Mouse (Mus musculus): ENCODE data around the gene Slc24a3. TPM values are rescaled to one million over a fixed set of nuclear protein-coding genes. Genes with fewer than 3 reads are reported as not detected.
A peak's percentile ranks its signal among the peaks of the same experiment; 100 is the strongest.

The Slc24a3 gene
- polyA plus RNA-seq (2017; shearing (Covaris generic)) = 1 to 10 TPM in 1 of 2 experiments, under 1 TPM in 1; 0.90 to 1.1 TPM

DNA sequence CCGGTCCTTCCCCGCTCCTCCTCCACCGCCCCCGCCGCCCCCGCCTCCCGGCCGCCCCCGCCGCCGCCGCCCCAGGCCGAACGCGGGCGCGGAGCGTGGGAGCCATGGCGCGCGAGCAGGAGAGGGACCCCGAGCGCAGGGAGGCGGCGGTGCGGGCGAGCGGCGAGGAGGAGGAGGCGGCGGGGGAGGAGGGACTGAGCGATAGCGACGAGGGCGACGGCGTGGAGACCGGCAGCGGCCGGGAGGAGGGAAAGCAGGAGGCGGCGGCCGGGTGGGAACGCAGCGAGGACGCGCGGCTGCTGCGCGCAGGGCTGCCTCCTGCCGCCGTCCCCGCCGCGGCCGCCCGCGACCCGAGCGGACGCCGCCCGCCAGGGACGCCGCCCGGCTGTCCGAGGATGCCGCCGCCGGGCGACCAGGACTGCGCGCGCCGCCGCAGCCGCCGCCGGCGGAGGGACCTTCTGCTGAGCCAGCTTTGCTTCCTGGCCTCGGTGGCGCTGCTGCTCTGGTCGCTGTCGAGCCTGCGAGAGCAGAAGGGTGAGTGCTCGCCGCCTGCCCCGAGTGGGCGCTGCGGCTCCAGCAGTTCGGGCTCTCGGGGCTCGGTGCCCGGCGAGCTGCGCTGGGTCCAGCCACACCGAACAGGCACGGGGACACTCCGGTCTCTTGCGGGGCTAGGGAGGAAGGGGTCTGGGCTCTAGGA lies at the start of gene Slc24a3:
TSS of gene Slc24a3 (plus strand) at position 91 of the 697 bp plus-strand sequence.
- peak; percentile 74 for ATAC-seq

DNA sequence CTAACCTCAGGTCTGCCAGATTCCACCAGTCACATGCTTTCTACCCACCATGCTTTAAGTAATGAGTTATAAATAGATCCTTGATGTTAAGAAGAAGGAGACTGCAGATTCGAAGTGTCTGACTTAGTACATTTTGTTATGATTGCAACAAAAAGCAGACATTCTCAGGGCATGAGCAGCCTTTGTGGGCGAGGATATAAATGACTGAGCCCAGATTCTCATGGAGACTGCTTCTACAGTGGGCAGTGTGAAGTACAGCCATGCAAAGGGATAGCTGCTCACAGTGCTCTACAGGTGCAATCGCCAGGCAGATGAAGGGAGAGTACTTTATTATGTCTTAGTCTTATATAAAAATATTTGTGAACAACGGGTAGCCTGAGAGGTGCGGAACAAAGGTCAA lies 49.8 kb upstream of the Slc24a3 start:
- no peak for ATAC-seq

DNA sequence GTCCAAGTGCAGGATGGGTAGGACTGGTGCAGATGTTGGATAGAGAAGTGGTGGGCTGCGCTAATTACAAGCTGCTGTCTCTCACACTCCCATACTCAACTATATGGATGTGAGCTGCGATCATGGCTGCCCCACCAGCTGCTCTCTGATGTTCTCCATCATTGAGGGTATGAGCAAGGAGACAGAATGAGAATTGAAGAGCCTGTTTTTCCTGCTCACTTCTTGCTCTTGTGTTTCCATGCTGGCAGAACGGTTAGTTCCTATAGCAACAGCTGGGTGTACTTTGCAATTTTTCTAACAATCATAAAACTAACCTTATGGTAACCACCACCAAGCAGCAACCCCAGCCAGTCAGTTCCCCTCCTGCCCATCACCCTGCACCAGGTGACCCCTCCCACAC lies 39.8 kb upstream of the Slc24a3 start:
- no peak for ATAC-seq

DNA sequence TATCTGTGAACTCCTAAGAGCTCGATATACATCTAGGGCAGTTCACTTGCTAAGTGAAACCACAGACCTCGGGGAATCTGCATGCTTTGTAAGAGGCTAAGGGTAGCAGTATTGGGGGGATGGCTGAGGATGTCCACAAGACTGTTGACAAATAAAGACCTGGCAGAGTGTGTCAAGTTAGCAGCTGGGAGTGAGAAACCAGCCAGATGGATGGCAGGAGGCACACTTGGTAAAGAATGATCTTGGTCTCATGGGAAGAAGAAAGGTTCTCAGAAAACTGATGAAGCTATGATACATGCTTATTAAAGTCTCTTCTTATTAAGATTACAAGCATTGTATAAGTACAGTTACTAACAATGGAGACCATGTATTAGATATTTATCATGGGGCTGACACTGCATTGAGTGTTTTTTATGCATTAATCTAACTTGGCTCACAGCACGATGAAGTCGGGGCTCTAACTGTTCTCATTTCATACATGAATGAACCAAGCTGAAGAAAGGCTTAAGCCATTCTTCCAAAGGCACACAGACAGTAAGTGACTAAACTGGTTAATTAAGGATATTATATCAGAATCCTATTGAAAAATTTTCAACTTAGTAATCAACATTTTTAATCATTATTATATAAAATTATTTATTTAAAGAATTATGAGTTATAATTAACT lies 30.8 kb upstream of the Slc24a3 start:
- ATAC-seq = no peak

DNA sequence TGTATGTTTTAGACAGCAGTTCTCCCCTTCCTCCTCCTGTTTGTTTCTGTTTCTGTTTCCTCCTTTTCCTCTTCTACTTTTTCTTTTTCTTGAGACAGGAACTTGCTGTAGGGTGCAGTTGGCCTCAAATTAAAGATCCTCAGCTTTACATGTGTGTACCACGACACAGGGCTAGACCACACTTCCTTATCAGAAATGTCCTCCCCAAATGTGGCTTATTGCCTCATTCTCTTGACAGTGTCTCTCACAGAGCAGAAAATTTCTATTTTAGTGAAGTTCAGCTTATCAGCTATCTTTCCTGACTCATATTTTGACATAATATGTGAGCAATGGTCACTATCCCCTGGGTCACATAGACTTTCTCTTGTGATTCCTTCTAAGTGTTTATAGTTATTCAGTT lies 17.1 kb upstream of the Slc24a3 start:
- no peak for ATAC-seq

DNA sequence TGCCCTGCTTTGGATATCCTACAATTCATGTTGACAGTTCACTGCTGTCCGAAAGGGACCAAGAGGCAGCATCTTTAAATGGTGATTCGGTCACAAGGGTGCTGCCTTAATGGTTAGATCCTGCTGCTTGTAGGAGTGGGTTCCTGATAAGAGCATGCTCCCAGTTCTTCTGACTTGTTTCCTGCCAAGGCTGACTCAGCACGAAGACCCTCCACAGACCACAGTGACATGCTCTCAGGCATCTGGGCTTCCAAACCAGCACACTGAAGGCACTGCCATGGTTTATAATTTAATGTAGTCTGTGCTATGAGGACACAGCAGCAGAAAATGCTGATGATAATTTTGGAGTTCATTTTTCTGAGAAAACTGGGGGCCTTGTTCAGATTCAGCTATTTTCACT lies 16.7 kb upstream of the Slc24a3 start:
- no peak for ATAC-seq

DNA sequence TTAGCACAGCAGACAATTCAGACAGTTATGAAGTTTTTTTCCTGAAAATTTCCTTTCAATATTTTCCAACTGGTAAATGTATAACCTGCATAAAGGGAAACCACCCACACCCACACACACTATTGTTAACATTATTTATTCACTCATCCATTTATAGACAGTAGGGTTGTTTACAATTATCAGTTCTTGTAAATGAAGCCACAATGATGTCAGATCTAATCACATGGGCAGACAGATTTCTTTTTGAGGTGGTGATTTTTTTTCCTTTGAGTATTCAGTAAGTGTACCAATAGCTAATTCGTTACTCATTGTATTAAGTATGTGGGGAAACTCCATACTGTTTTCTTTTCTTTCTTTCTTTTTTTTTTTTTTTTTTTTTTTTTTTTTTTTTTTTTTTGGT lies 15.3 kb upstream of the Slc24a3 start:
- ATAC-seq = peak; percentile 84

DNA sequence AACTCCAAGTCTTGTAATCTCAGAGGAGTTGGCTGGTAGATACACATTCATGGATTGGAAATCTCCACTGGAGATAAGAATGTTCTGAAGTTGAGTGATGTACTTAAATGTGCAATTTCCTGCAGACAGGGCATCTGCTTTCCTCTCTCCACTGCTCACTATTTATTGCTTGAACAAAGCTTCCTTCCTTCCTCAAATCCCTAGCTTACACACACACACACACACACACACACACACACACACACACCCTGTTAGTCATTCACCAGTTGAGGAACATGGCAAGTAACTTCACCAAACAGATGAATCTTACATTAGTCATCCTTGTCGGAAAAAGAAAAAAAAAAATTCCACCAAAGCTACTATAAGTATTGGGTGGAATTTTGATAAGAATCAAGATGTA lies 8.6 kb upstream of the Slc24a3 start:
- ATAC-seq = no peak

DNA sequence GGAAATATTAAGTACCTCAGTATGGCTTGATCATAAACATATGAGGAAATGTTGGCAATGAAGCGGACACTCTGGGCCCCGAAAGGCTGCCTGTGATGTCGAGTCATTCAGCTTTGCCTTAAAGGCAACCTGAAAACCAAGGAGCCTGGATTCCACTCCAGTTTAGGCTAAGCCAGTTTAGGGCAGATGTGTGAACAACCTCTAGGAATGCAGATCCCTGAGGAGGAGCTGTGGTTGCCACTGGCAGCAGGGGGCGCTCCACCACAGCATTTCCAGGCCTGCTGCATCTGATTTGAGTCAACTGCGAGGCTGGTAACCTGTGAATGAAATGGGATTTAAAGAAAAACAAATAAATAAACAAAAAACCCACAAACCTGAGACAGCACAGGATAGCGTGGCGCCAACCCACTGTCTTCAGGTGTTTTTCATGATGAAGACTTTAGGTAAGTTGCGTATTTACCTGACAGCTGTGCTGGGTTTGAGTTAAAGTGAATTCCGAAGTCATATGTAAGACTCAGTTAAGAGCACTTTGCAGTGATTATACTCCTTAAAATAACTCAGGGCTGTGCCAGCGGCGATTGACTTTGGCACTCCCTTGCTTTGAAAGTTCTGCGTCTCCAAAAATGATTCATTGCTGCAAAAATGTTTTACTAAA lies 6.4 kb upstream of the Slc24a3 start:
- peak; percentile 72 for ATAC-seq

DNA sequence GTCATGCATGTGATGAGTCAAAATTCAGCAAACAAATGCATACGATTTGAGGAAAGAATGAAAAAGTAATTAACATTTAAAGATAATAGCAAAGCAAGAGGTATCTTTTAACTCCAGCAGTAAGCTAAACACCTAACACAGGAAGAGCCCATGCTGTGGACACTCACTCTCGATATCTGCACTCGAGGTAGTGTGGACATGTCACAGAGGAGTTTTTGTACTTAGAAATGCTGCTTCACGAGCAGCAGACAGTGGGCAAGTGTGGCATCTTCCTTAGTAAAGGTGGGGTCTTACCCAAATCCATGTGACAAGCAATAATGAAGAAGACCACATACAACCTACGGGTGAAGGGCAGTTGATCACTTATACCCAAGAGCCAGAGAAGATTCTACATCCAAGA lies 3.5 kb upstream of the Slc24a3 start:
- ATAC-seq = no peak

DNA sequence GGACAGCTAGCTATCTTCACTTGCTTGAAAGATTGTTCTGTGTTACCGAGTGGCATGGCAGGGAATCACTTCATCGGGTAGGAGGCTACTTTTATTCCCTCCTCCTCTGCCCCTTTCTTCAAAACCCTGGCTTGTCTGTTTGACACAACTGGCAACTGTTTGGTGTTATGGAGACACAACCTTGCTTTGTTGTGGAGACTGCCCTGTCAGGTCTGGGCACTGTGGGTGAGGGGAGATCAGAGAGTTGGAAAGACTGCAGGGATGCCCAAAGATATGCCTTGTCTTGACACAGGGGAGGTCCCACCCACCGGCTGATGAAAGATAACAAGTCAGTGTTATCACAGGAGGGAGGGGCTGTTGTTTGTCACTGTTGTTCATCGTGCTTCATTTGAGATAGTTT lies 3.0 kb upstream of the Slc24a3 start:
- no peak for ATAC-seq

DNA sequence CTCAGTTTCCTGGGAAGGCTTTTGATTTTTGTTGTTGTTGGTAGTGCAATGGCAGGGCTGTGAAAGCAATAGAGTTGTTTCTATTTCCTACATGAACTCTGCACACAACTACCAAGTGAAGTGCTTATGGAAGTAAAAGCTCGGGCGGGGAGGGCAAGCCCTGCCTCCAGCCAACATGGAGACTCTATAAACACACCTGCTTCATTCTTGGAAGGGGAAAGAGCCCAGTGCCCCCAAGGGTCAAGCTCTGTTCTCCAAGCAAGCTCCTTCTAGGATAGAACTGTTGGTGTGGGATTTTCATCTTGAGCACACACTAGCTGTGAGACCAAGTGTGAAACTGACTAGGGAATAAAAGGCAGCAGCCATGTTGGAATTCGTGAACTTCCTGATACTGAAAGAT lies 2.5 kb upstream of the Slc24a3 start:
- ATAC-seq = no peak

DNA sequence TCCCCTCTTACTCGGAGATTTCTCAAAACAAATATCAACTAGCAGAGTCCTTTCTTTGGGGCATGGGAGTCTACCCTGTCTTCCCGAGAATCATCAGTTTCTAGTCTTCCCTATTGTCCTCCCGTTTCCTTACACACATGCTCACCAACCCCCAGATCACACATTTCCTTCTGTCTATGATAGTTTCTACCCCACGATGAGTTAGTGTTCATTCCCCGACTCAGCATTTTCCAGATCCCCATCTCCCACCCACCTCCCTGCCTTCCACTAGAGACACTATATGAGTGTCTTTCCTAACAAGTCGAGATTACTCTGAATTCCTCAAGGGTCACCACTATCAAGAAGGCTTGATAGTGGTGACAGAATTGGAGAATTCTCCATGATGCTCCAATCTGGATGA lies 1.7 kb upstream of the Slc24a3 start:
- no peak for ATAC-seq

DNA sequence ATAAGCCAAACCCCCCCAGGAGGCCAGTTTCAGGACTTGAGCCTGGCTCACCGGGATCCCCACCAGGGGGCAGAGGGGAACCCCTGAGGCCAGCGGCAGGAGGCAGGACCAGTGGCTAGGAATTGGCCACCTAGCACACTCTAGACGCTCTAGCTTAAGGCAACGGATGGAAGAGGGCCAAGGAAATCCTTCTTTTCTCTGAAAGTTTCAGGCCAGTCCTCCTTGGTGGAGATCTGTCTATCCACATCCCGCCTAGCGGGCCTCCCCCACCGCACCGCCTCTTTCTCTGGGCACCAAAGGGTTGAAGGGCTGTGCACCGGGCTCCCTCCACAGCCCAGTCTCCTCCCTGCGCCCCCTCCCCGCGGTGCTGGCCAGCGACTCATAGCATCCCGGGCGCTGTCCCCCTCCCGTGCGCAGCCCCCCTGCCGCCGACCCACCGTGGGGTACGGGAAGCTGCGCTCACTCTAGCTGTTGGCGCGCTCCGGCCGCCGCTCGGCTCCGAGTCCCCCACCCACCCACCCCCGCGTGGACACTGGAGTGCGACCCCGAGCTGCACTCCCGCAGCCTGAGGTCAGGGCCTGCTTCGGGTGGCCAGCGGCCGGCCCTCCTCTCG lies 397 bp upstream of the Slc24a3 start:
- peak; percentile 38 for ATAC-seq

DNA sequence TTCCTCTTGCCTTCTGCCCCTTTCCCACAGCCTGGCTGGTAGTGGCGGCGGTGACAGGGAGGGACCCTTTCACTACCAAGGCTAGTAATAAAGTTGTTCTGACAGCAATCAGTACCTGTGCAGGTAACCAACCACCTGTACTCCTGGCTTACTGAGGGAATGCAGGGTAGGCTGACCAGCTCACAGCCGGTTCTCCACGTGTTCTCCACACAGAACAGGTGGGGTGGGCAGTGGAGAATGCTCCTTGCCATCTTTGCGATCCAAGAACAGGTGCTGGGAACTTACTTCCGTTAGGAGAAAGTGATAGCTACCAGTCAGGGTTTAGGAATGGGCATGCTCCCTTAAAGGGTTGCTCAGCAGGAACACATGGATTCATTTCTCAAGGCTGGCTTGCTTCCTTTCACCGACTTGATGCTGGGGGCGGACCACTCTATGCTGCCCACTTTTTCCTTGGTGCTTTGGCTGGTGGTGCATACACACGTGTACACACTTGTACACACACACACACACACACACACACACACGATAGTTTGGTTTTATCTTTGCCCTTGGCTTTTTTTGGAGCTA lies 934 bp downstream of the Slc24a3 start:
- peak; percentile 16 for ATAC-seq

DNA sequence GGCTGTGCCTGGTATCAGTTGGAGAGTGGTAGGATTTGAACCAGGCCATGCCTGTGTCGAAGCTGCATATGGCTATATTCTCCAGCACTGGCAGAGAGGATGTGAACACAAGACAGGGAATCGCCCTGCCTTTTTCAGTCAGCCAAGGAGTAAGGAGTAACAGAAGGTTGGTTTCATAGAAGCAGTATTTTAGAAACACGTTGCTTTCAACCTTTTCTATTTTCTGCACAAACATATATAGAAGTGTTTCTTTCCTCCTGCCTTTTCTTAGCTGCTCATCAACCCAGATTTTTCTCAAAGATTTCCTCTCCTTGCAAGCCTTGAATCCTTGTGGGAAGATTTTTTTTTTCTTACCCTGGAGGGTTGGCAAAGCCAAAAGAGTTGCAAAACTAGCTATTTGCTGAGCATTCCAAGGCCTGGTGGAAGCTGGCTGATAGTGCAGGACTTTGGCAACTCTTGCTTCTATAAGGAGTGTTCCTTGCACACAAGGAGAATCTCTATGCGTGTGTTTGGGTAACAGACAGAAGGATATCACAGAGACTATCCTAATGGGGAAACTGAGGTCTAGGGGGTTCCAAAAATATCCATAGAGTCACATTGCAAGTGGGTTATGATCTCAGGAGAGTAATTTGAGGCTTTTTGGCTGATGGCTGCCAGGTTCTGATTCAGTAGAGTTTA lies 5.6 kb downstream of the Slc24a3 start:
- ATAC-seq = no peak

DNA sequence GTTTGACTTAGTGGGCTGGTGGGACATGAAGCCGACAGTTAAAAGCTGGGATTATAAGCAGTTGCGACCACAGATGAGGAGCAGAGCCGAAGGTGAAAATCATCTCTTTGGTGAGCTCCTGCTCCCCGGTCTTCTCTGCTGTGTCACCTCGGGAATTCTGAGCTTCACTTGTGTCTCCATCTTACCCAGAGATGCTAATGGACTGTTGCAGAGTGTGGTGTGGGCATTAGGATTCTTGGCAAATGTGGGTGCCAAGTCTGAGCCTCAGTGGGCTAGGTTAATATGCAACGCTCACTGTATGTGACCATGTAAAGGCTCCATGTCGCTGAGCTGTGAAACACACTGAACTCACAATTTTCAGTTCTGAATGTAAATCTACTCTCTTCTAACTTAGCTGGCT lies 7.5 kb downstream of the Slc24a3 start:
- ATAC-seq = no peak

DNA sequence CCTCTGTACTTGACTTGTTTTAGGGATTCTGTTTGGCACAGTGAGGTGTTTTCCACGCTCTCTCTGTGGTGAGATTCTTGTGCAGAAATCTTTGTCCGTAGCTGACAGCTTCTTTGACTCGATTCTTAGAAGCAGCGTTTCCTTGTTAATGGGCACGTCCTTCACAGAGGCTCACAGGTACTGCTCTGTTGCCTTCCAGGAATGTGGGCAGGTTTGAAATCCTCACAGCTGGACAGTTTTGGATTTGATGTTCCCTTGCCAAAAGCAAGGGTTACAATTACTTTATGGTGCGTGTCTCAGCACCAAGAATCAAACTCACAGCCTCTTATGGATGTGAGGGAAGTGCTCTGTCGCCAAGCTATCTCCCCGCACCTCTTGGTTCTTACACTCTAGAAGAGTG lies 14.9 kb downstream of the Slc24a3 start:
- ATAC-seq = no peak

DNA sequence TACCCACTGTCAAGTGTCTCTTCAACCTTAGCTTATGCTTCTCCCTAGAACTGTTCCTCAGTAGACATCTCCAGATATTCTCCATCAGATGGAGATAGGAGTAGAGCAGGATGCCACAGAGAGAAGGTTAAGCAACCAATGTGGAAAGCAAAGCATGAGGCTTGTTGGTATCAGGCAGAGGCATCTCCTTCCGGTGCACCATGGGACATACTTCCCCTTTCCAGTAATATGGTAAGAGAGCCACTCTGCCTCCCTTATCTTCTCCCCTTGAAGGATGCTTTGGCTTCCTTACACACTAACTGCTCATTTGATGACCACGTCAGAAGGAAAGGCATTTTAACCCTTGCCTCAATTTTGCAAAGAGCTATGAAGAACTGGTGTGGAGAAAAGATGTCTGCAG lies 21.3 kb downstream of the Slc24a3 start:
- no peak for ATAC-seq

DNA sequence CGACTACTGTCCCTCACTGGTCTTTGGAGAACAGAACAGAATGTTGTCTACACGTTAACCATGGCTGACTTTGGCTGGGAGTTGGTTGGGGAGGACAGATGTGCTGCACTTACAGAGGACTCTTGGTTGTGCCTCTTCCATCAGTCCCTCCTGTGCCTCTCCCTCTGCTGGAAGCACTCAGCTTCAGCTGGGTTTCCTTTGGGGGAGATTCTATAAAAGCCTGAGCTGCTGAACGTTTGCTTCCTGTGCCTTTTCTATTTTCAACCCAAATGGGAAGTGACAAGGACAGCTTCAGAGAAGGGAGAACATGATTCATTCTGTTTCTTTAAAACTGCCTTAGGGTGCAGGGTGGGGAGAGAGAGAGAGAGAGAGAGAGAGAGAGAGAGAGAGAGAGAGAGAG lies 28.5 kb downstream of the Slc24a3 start:
- ATAC-seq = no peak

DNA sequence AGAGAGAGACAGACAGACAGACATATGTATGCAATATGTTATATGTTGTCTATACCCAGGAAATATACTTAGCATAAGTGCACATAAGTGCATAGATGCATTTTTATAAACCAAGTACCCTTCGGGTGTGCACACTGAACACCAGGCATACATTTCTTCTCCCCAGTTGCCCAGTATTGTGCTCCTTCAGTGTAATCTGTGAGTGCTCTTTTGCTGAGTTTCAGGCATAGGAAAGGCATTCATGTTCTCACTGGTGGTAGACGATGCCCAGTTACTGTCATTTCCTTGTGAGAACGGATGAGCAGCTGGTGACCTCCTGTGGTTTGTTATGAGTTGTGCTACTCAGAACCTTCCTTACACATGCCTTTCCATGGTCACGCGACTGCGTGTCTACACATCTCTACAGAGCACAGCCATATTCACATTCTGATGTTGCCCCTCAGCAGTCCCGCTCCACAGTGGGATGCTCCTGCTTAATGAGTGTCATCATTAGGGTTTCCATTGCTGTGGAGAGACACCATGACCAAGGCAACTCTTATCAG lies 29.0 kb downstream of the Slc24a3 start:
- ATAC-seq = peak; percentile 37

DNA sequence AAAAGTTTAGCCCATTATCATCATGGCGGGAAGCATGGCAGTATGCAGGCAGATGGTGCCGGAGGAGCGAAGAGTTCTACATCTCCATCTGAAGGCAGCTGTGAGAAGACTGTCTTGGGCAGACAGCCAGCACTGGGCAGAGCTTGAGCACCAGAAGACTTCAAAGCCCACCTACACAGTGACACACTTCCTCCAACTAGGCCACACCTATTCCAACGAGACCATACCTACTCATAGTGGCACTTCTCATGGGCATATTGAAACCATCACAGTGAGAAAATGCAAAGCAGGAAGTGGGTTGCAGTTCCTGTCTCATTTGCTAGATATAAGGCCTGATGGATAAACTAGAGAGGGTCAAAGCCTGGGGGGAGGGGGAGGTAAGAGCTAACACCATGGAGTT lies 29.5 kb downstream of the Slc24a3 start:
- ATAC-seq = peak; percentile 93

All from CD4-positive, CD25-positive, alpha-beta regulatory T cell, adult 4 months (primary cell).